Mouse (Mus musculus): ENCODE data around the gene Carnmt1. TPM values are rescaled to one million over a fixed set of nuclear protein-coding genes. Genes with fewer than 3 reads are reported as not detected.
A peak's percentile ranks its signal among the peaks of the same experiment; 100 is the strongest.

Gene Carnmt1
- total RNA-seq, 2 experiments from 2014 or later, result 11.1 to 11.6 TPM

GRCm38 (mm10) chr19:18695552-18695951 is 25.0 kb downstream of the Carnmt1 start:
- intact Hi-C loops (cut with DNase I), result no loop called here
- DNase-seq (ENCODE audit: low spot score in 2 of 2), result no peak

- no peak for DNase-seq (ENCODE audit: low spot score in 2 of 2)
- intact Hi-C loops (cut with DNase I), result no loop called here
These were observed 37.5 kb downstream of the Carnmt1 start for GRCm38 (mm10) chr19:18708101-18708500.

GRCm38 (mm10) chr19:18710903-18711302 is 40.3 kb downstream of the Carnmt1 start:
- DNase-seq (ENCODE audit: low spot score in 2 of 2), result no peak
- intact Hi-C loops (cut with DNase I), result no loop called here

GRCm38 (mm10) chr19:18711589-18711988 is 41.0 kb downstream of the Carnmt1 start:
- intact Hi-C loops (cut with DNase I), result no loop called here
- DNase-seq (ENCODE audit: low spot score in 2 of 2), result no peak

GRCm38 (mm10) chr19:18712153-18712865 is 41.7 kb downstream of the Carnmt1 start:
- intact Hi-C loops (cut with DNase I), result loop anchor here (2.0 kb wide), 1 partner anchor 82 kb away; the partner anchor contains the start of genes Nmrk1 and Ostf1
- DNase-seq (ENCODE audit: low spot score in 2 of 2), result no peak

- intact Hi-C loops (cut with DNase I), result loop anchor here (2.0 kb wide), 1 partner anchor 82 kb away; the partner anchor contains the start of genes Nmrk1 and Ostf1
- DNase-seq (ENCODE audit: low spot score in 2 of 2), result peak; percentile 99
These were observed 42.3 kb downstream of the Carnmt1 start, which contains the start of gene D030056L22Rik for GRCm38 (mm10) chr19:18712866-18713300. Gene D030056L22Rik, plus strand, starts transcription at chr19:18713193.

GRCm38 (mm10) chr19:18713357-18713756 is 42.8 kb downstream of the Carnmt1 start:
- peak; percentile 32 to 49 for DNase-seq (ENCODE audit: low spot score in 2 of 2)
- intact Hi-C loops (cut with DNase I), result loop anchor here (2.0 kb wide), 1 partner anchor 83 kb away; the partner anchor contains the start of genes Nmrk1 and Ostf1

DNA sequence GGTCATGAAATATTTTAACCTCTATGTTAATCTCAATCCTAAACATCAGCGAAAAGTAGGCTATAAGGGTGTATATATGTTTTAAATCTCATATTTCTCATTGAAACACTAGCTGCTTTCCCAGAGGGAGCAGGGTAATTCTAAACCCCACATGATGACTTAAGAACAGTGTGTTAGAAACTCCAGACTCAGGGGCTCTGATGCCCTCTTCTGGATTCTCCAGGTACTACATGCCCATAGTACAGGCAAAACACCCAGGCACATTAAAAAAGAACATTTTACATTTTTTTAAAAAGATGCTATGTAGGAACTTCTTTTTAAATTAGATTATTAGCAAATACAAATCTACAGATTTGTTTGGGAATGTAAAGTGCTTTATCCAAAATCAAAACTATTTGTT is 45.8 kb downstream of the Carnmt1 start:
- DNase-seq (ENCODE audit: low spot score in 2 of 2), result peak; percentile 75 to 81
- intact Hi-C loops (cut with DNase I), result loop anchor here (5.0 kb wide), 1 partner anchor 121 kb away; no protein-coding TSS in a partner anchor

DNA sequence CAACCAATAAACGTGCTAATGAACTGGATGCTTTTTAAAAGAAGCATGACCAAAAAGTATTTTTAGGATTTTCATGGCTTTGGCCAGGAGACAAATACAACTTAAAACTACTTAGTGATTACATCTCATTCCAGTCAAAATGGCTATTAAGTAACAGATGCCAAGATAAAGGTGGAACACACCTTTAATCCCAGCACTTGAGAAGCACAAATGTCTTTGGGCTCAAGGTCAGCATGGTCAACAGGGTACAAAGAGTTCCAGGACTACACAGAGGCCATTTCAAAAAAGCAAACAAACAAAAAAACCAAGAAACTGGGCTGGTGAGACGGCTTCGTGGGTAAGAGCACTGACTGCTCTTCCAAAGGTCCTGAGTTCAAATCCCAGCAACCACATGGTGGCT is 49.8 kb downstream of the Carnmt1 start:
- intact Hi-C loops (cut with DNase I), result no loop called here
- DNase-seq (ENCODE audit: low spot score in 2 of 2), result no peak

DNA sequence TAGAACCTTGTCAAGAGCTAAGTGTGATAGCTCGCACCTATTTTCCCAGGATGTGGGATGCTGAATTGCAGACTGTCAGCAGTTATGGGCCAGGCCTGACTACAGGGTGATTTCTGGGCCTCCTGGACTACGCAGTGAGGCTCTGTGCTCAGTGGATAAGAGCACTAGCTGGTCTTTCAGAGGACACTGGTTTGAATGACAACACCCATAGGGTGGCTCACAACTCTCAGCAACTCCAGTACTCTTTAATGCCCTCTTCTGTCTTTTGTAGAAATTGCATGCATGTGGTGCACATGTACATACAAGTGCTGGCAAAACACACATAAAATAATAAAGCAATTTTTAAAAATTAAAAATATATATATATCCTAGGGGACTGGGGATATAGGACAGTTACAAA is 54.6 kb downstream of the Carnmt1 start:
- intact Hi-C loops (cut with DNase I), result no loop called here
- no peak for DNase-seq (ENCODE audit: low spot score in 2 of 2)

DNA sequence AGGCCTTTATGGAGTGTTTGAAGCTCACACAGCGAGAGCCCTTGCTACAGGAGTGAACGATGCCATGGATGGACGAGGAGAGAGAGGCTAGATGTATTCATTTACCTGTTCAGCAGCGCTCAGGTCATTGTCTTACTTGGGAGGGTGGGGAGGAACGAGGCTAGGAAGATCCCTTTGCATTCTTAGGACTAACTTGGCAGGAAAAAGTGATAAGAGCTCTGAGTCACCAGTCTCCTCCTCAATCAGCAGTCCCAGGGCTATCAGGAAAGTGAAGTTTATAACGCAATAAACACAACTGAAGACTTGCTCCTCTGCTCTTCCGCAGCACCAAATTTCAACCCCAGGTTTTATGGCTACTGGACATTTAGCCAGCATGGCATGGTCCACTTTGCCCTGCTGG is 59.7 kb downstream of the Carnmt1 start:
- DNase-seq (ENCODE audit: low spot score in 2 of 2), result no peak
- intact Hi-C loops (cut with DNase I), result no loop called here

DNA sequence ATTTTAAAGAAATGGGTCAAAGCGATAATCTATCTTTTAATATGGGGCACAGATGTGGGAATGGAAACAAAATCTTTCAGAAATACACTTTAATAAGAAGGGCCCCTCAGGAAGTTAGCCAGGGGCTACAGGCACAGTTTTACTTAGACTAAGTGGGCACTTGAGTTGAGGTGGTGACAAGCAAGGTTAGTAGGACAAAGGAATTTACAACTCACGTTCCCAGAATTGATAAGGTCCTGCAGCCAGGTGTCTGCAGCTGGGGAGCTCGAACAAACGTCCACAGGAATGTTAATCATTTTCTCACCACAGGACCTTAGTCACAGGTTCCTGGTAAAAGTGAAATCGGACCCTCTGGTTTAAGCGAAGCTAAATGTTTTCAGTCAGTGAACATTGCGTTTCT is 60.5 kb downstream of the Carnmt1 start:
- no peak for DNase-seq (ENCODE audit: low spot score in 2 of 2)
- intact Hi-C loops (cut with DNase I), result no loop called here

DNA sequence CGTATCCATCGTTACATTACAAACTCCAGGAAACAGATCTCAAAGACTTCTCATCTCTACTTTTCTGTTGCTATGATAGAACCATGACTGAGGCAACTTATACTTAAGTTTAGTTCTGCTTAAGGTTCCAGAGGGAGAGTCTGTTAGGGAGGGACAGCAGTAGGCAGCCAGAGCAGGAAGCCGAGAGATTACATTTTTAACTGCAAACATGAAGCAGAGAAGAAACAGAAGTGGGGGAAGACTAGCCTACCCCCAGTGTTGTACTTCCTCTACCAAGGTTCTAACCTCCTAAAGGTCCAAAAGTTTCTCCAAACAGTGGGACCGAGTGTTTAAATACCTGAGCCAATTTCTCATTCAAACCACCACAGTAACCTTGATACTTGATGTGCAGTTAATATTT is 65.3 kb downstream of the Carnmt1 start:
- intact Hi-C loops (cut with DNase I), result no loop called here
- no peak for DNase-seq (ENCODE audit: low spot score in 2 of 2)

GRCm38 (mm10) chr19:18739146-18739545 is 68.6 kb downstream of the Carnmt1 start:
- intact Hi-C loops (cut with DNase I), result no loop called here

GRCm38 (mm10) chr19:18743946-18744345 is 73.4 kb downstream of the Carnmt1 start:
- DNase-seq (ENCODE audit: low spot score in 2 of 2), result no peak
- intact Hi-C loops (cut with DNase I), result no loop called here

More at GRCm38 (mm10) chr19:18739146-18739545, 68.6 kb downstream of the Carnmt1 start:
- DNase-seq (ENCODE audit: low spot score in 2 of 2), result no peak

DNA sequence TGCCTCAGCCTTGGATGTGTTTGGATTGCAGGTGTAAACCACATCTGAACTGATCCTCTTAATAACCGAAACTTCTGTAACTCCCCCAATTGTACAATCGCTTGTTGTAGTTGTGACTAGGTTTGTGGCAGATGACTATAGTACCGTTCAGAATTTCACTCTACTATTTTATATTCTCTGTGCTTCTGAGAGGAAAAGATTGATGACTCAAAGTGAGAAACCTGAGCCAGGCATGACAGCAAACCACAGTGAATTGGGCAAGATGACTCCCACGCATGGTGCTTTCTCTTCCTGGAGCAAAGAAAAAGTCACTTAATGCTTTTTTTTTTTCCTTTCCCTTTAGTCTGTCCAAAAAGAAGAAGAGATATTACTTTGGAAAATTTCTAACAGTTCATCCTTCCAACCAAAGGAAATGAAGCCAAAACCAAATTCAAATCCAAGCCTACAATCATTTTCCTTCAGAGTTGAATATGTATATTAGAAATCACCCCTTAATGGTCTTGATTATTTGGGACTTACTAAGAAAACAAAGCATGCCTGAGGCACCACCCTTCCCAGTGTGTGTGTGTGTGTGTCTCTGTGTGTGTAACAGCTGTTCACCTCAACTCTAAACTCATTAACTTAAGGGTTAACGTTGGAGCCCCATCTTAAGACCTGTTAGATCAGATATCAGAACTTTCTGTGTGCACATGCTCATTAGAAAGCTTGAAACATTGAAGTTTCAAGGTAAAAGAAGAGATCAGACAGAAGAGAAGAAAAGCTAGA is 76.2 kb downstream of the Carnmt1 start:
- DNase-seq (ENCODE audit: low spot score in 2 of 2), result peak in 1 of 2 experiments; percentile 69
- intact Hi-C loops (cut with DNase I), result no loop called here

- intact Hi-C loops (cut with DNase I), result no loop called here
- DNase-seq (ENCODE audit: low spot score in 2 of 2), result no peak
These were observed 76.8 kb downstream of the Carnmt1 start for GRCm38 (mm10) chr19:18747379-18747778.

DNA sequence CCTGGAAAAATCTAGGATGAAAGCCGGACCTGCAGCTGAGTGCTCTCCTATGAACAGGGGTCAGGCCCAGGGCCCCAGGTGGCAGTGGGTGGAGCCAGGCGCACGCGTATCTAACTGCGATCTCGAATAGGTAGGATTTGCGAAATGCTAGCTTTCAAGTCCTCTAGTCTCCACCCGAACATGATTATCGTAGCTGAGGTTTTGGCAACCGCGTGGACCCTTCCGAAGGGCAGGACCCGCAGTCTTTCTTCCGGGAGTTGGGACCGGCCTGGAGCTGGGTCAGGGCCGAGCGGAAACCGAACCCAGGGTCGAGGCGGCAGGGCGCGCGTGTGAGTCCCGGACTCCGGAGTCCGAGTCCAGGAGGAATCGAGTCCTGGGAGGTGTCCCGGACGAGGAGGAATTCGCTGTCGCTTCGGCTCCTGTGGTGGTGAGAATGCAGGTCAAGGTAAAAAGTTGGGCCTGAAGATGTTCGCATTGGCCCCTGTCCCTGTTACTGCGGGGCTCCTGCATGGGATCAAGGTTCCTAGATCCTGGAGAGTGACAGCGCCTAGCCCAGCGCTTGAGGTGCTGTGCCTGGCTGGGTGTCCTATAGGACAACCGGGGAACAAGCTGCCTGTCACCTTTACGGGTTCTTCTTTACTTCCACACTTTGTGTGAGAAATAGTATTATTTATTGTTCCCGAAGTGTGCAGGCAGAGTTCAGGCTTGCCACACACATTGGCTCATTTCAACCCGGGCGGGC is 79.2 kb downstream of the Carnmt1 start, which contains the start of gene Trpm6:
Gene Trpm6, plus strand, starts transcription at position 386 of the 742 bp plus-strand sequence.
- intact Hi-C loops (cut with DNase I), result no loop called here
- DNase-seq (ENCODE audit: low spot score in 2 of 2), result no peak

Data from left cerebral cortex, postnatal 25 days (tissue).